Mouse (Mus musculus) MEL (cell line): Measurements from ENCODE around the gene Hspb11.

Experiments
- CTCF ChIP-seq, 3 experiments: IDR thresholded peaks in 2 of 3; conservative IDR thresholded peaks in 1 of 3; 2 replicates each; pipeline ENCODE4 v1.5.1; 2011 to 2012; ENCODE audit warnings: low read length in 3 of 3, low read depth in 2 of 3, mild to moderate bottlenecking in 2 of 3, improper control_type of control experiment in 1 of 3, inconsistent platforms in 1 of 3, mixed read lengths in 1 of 3, moderate library complexity in 1 of 3; ENCODE audit not compliant: control insufficient read depth in 1 of 3, insufficient read depth in 1 of 3, poor library complexity in 1 of 3, severe bottlenecking in 1 of 3
- KAT2A ChIP-seq: conservative IDR thresholded peaks from 2 replicates; pipeline ENCODE4 v1.6.1; 2012; ENCODE audit warnings: low read depth, low read length, improper control_type of control experiment, inconsistent platforms
- POLR2AphosphoS2 ChIP-seq: IDR thresholded peaks from 2 replicates; pipeline ENCODE4 v1.6.1; 2011; ENCODE audit warnings: low read length, improper control_type of control experiment
- ZNF384 ChIP-seq: IDR thresholded peaks from 2 replicates; pipeline ENCODE4 v1.6.1; 2012; ENCODE audit warnings: low read depth, mild to moderate bottlenecking, inconsistent platforms, low read length, improper control_type of control experiment

GRCm38 (mm10) chr4:107291611-107292272 lies 38.3 kb downstream of the Hspb11 start:
- TF ChIP-seq CTCF (IDR thresholded peaks at IDR 0.05 in 2 of 3, conservative IDR thresholded peaks at IDR 0.05 in 1 of 3; ENCODE audit: control insufficient read depth in 1 of 3, insufficient read depth in 1 of 3, low read depth in 2 of 3, low read length in 3 of 3, poor library complexity in 1 of 3, severe bottlenecking in 1 of 3) (no peak), ZNF384 (no peak), POLR2AphosphoS2 (no peak), KAT2A (no peak)
